Mouse (Mus musculus): ENCODE results near the gene Arpin. TPM values are rescaled to one million over a fixed set of nuclear protein-coding genes. Genes with fewer than 3 reads are reported as not detected.

The Arpin gene
- total RNA-seq, 1 experiment from 2014 or later: 16.3 TPM

GRCm38 (mm10) chr7:79892576-79893428 is 42.4 kb downstream of the Arpin start:
- no peak for DNase-seq

- DNase-seq: peak; percentile 46
Observed at GRCm38 (mm10) chr7:79890436-79891221, 44.5 kb downstream of the Arpin start.

- no peak for DNase-seq
Observed at GRCm38 (mm10) chr7:79888603-79889002, 46.6 kb downstream of the Arpin start.

GRCm38 (mm10) chr7:79883613-79884334 is 51.4 kb downstream of the Arpin start:
- no peak for DNase-seq

- DNase-seq: no peak
Observed at GRCm38 (mm10) chr7:79881901-79882300, 53.3 kb downstream of the Arpin start.

- peak; percentile 44 for DNase-seq
Observed at GRCm38 (mm10) chr7:79880998-79881397, 54.2 kb downstream of the Arpin start.

- no peak for DNase-seq
Observed at GRCm38 (mm10) chr7:79880033-79880432, 55.1 kb downstream of the Arpin start.

GRCm38 (mm10) chr7:79878455-79879025 is 56.6 kb downstream of the Arpin start:
- DNase-seq: no peak

Small RNAs within 50 kb of the gene (microRNA-seq; reads per million reads assigned to microRNA genes)
- 0 reads per million in 2 experiments for gene Gm24541

Other genes with a start within 250 kb of the Arpin start
- 4.2 and 5.0 TPM in 2 replicates for gene Kif7, start 219.6 kb downstream of the Arpin start, total RNA-seq (2021)
- 646 and 719 TPM in 2 replicates for gene Plin1, start 202.5 kb downstream of the Arpin start, total RNA-seq (2021)
- 45.9 and 53.5 TPM in 2 replicates for gene Pex11a, start 192.2 kb downstream of the Arpin start, total RNA-seq (2021)
- gene Wdr93, start 192.2 kb downstream of the Arpin start, total RNA-seq (2021): 1.8 and 2.8 TPM in 2 replicates
- not detected in 2 replicates for gene Mesp1, start 141.6 kb downstream of the Arpin start, total RNA-seq (2021)
- 0.56 and 0.67 TPM in 2 replicates for gene Mesp2, start 124.6 kb downstream of the Arpin start, total RNA-seq (2021)
- gene Anpep, start 74.3 kb downstream of the Arpin start, total RNA-seq (2021): 12.2 and 30.5 TPM in 2 replicates
- 26.0 and 30.1 TPM in 2 replicates for gene Ap3s2, start 14.7 kb downstream of the Arpin start, total RNA-seq (2021)
- gene Zfp710, start 89.5 kb upstream of the Arpin start, total RNA-seq (2021): 21.3 and 25.6 TPM in 2 replicates
- 353 and 359 TPM in 2 replicates for gene Idh2, start 180.0 kb upstream of the Arpin start, total RNA-seq (2021)

Data from adrenal gland, postnatal 14 days (tissue).